Mouse (Mus musculus): ENCODE measurements at regions not wholly inside any gene's neighbourhood (a gene's known extent, or its start where the extent isn't known, plus 50 kb on each side); places are given as distances from the start of the nearest gene placed in this dataset.

DNA sequence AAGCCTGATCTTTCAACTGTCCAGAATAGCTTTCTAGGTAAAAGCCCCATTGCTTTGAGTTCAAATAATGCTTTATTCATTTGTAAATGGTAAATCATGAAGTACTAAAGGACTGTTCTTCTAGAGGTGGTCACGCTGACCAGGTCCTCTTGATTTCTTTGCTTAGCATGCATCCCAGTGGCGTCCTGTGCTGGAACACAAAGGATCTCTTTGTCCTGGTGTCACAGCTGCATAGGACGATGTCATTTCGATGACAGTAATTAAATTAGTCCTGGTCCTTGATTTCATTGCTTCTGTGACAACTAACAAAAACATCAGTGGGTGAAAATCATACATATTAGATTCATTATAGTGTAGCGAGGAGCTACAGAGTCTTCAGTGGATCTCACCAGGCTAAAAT, 76.7 kb upstream of the Smad1 start:
- TF ChIP-seq USF1 (IDR thresholded peaks at IDR 0.05; ENCODE audit: low read depth) (no peak), CTCF (IDR thresholded peaks at IDR 0.05; ENCODE audit: control insufficient read depth, insufficient read depth, insufficient read length) (no peak), CEBPB (IDR thresholded peaks at IDR 0.05; ENCODE audit: low read depth) (no peak), FOSL1 (IDR thresholded peaks at IDR 0.05; ENCODE audit: insufficient read depth, low read length, poor library complexity, severe bottlenecking) (no peak), MAX (IDR thresholded peaks at IDR 0.05) (no peak), MYOG (IDR thresholded peaks at IDR 0.05; ENCODE audit: control insufficient read depth, extremely low read depth, insufficient read length) (no peak), MYOD1 (IDR thresholded peaks at IDR 0.05; ENCODE audit: control insufficient read depth, insufficient read length, low read depth) (no peak)

All from C2C12 (cell line).